ENCODE assay signal across 8 mouse cellular contexts in the genomic region with DNA sequence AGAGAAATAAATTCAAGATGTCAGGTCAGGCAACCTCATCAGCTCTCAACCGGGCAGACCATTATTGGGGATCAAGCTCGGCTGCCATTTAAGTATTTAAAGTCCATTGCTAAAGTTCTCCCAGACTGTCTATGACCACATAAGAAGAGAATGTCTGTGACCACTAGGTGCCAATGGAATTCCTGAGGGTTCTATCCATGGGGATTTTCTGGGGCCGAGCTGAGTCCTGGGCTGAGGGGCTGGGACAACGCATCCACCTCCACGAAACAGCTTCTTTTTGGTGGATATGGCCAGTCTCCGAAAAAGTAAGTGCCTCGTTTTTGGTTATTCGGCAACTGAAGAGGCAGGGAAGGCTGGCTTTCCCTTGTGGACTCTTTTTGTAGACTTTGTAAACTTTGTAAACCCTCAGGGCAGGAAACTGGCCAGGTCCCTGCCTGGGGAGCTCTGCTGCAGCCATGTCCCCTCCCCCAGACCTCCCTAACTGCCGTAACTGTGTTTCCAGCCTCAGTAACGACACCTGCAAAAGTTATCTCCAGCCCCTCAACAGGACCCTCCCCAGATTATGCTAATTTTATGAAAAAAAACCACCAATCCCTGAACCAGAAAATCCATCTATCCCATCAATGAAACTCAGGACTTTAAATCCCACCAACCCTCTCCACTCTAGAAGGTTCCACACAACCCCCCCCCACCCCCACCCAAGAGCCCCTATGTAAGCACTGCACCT. TPM values are rescaled to one million over a fixed set of nuclear protein-coding genes. Genes with fewer than 3 reads are reported as not detected.
DNase-seq lines count a peak whose midpoint lies in the region; ATAC-seq lines count a peak whose summit lies in the region.

Gene Psma6 (plus strand): TSS at position 200 of the 727 bp plus-strand sequence.

- no peaks in the 10 kb centered on the region for H3K9me3 ChIP-seq in lung, embryonic 15.5 days
- H3K9me3 ChIP-seq in embryonic facial prominence, embryonic 11.5 days (replicated peaks; ENCODE audit: control insufficient read depth, low read length) = no peaks in the 10 kb centered on the region
- H3K9me3 ChIP-seq in heart, embryonic 14.5 days (ENCODE audit: control insufficient read depth, low read length) = no peaks in the 10 kb centered on the region

- H3K27ac ChIP-seq in lung, embryonic 15.5 days = 0 out of 2 replicates have a peak within 1 kb of the TSS, but pooled peaks have one; percentile 35
- H3K27ac ChIP-seq in embryonic facial prominence, embryonic 11.5 days (replicated peaks; ENCODE audit: low read depth, low read length) = no peak within 1 kb of the TSS
- no peak within 1 kb of the TSS for H3K27ac ChIP-seq in heart, embryonic 14.5 days (replicated peaks in 1 of 2; ENCODE audit: control insufficient read depth in 1 of 2, insufficient read depth in 1 of 2, low read depth in 2 of 2, low read length in 2 of 2)

- H3K36me3 ChIP-seq in lung, embryonic 15.5 days = 0 out of 2 replicates have a peak, but pooled peaks cover 4% of the 10 kb centered on the region
- H3K36me3 ChIP-seq in embryonic facial prominence, embryonic 11.5 days (replicated peaks; ENCODE audit: control insufficient read depth, insufficient read depth, low read depth, low read length) = no peaks in the 10 kb centered on the region
- peaks cover 4% of the 10 kb centered on the region; the same call in 1 of the 2 replicates for H3K36me3 ChIP-seq in heart, embryonic 14.5 days (ENCODE audit: control insufficient read depth, insufficient read depth, low read length)

- intact Hi-C loops in left cerebral cortex, postnatal 25 days (cut with DNase I) = no loop called here

- H3K27me3 ChIP-seq in lung, embryonic 15.5 days = no peaks in the 10 kb centered on the region
- H3K27me3 ChIP-seq in embryonic facial prominence, embryonic 11.5 days (ENCODE audit: control insufficient read depth, insufficient read depth, low read length) = no peaks in the 10 kb centered on the region
- no peaks in the 10 kb centered on the region for H3K27me3 ChIP-seq in heart, embryonic 14.5 days (ENCODE audit: control insufficient read depth, insufficient read depth, low read length)

- no peak within 1 kb of the TSS for H3K4me2 ChIP-seq in lung, embryonic 15.5 days
- no peak within 1 kb of the TSS for H3K4me2 ChIP-seq in embryonic facial prominence, embryonic 11.5 days (ENCODE audit: low read depth, low read length)
- H3K4me2 ChIP-seq in heart, embryonic 14.5 days (ENCODE audit: low read length) = no peak within 1 kb of the TSS

- no peak within 1 kb of the TSS for H3K4me3 ChIP-seq in lung, embryonic 15.5 days
- H3K4me3 ChIP-seq in embryonic facial prominence, embryonic 11.5 days (ENCODE audit: low read depth, low read length) = no peak within 1 kb of the TSS
- no peak within 1 kb of the TSS for H3K4me3 ChIP-seq in heart, embryonic 14.5 days (ENCODE audit: control insufficient read depth in 1 of 2, insufficient read depth in 1 of 2, low read depth in 1 of 2, low read length in 2 of 2)

- H3K9ac ChIP-seq in lung, embryonic 15.5 days = no peak within 1 kb of the TSS
- no peak within 1 kb of the TSS for H3K9ac ChIP-seq in embryonic facial prominence, embryonic 11.5 days (replicated peaks; ENCODE audit: low read length)
- no peak within 1 kb of the TSS for H3K9ac ChIP-seq in heart, embryonic 14.5 days (ENCODE audit: low read length)

- no peak for ATAC-seq in lung, embryonic 15.5 days (ENCODE audit: borderline replicate concordance, extremely low read depth, low FRiP score, low TSS enrichment)
- no peak for ATAC-seq in embryonic facial prominence, embryonic 11.5 days (replicated peaks; ENCODE audit: insufficient number of reproducible peaks, low FRiP score, low TSS enrichment, low read depth)
- ATAC-seq in heart, embryonic 14.5 days (ENCODE audit: insufficient number of reproducible peaks, insufficient read depth, low FRiP score, low read depth) = no peak
- ATAC-seq in monocyte, adult 5-6 weeks (replicated peaks; ENCODE audit: insufficient number of reproducible peaks, low FRiP score, low TSS enrichment, poor library complexity, severe bottlenecking) = no peak

- no peak for DNase-seq in lung, adult 18-20 months
- DNase-seq in embryonic facial prominence, embryonic 11.5 days (ENCODE audit: low spot score) = no peak
- no peak for DNase-seq in left cerebral cortex, postnatal 25 days (ENCODE audit: low spot score in 2 of 2)
- no peak for DNase-seq in spleen, postnatal 14 days (ENCODE audit: low spot score in 2 of 2)
- DNase-seq in spleen, adult 12 weeks (ENCODE audit: low spot score) = no peak

- 62% methylated on average over 10 of the region's 10 CpGs for WGBS in lung, embryonic 15.5 days
- WGBS in embryonic facial prominence, embryonic 11.5 days = 72% methylated on average over 10 of the region's 10 CpGs
- WGBS in heart, embryonic 14.5 days = 70% methylated on average over 10 of the region's 10 CpGs

- peaks cover 10% of the 10 kb centered on the region; the same call in 1 of the 2 replicates for H3K4me1 ChIP-seq in lung, embryonic 15.5 days
- H3K4me1 ChIP-seq in embryonic facial prominence, embryonic 11.5 days (ENCODE audit: control insufficient read depth, insufficient read depth, low read length) = no peaks in the 10 kb centered on the region
- H3K4me1 ChIP-seq in heart, embryonic 14.5 days (ENCODE audit: control insufficient read depth in 2 of 2, insufficient read depth in 2 of 2, low read length in 2 of 2) = peaks cover 2 to 6% of the 10 kb centered on the region in 2 experiments; a peak in 2 of 4 replicates

RNA-seq across cellular contexts. Expression of gene Psma6, which starts in this region (rescaled TPM):
- polyA plus RNA-seq in lung, embryonic 15.5 days (2015; fragmentation: Nextera tagmentation; extraction: Ambion mirVana) = 427 and 430 TPM in 2 replicates
- 523 and 533 TPM in 2 replicates for polyA plus RNA-seq in embryonic facial prominence, embryonic 11.5 days (2014; fragmentation: Nextera tagmentation; extraction: Ambion mirVana)
- 327 and 344 TPM in 2 replicates for polyA plus RNA-seq in heart, embryonic 14.5 days (2014; fragmentation: Nextera tagmentation; extraction: Ambion mirVana)
- total RNA-seq in left cerebral cortex, postnatal 25 days (2021) = 100 to 1,000 TPM; 144 to 145 TPM
- total RNA-seq in monocyte, adult 5-6 weeks (2017) = 235 to 325 TPM (median 287 TPM) in 3 replicates
